ENCODE assay signal across 17 mouse cellular contexts in genomic region chr11:103425031-103425430, GRCm38 (mm10). TPM values are rescaled to one million over a fixed set of nuclear protein-coding genes. Genes with fewer than 3 reads are reported as not detected.
A peak's percentile ranks its signal among the peaks of the same experiment; 100 is the strongest.
DNase-seq lines count a peak whose midpoint lies in the region; ATAC-seq and TF ChIP-seq lines count a peak whose summit lies in the region.
"Had no signal": no experiment of that assay in that cellular context is flagged by ENCODE, and none has a peak within 500 bp of the region (broad histone marks: within the 10 kb centered on the region; RNA-seq: fewer than 3 reads in every experiment).

No protein-coding gene starts in this region.

- no peaks in the 10 kb centered on the region for H3K9me3 ChIP-seq in lung, embryonic 14.5 days (ENCODE audit: low read depth, low read length)
- no peaks in the 10 kb centered on the region for H3K9me3 ChIP-seq in CH12.LX (replicated peaks; ENCODE audit: low read length)
- H3K9me3 ChIP-seq in hindbrain, embryonic 12.5 days (replicated peaks): no peaks in the 10 kb centered on the region
- H3K9me3 ChIP-seq: embryonic facial prominence, embryonic 13.5 days; liver, embryonic 15.5 days; midbrain, embryonic 12.5 days had no signal

- no peak for TF ChIP-seq POLR2A in CH12.LX (IDR thresholded peaks at IDR 0.05; ENCODE audit: low read depth, low read length)

- H3K36me3 ChIP-seq in lung, embryonic 14.5 days (ENCODE audit: insufficient read depth): no peaks in the 10 kb centered on the region
- H3K36me3 ChIP-seq in CH12.LX (replicated peaks in 1 of 2; ENCODE audit: control insufficient read depth in 1 of 2, insufficient read depth in 1 of 2, low read length in 1 of 2): no peaks in the 10 kb centered on the region
- no peaks in the 10 kb centered on the region for H3K36me3 ChIP-seq in splenic B cell, adult 2 months (ENCODE audit: control insufficient read depth, insufficient read depth, low read length, poor library complexity, severe bottlenecking)
- H3K36me3 ChIP-seq in hindbrain, embryonic 12.5 days: no peaks in the 10 kb centered on the region
- H3K36me3 ChIP-seq: embryonic facial prominence, embryonic 13.5 days; liver, embryonic 15.5 days; midbrain, embryonic 12.5 days had no signal

- no peak overlapping the region for H3K9ac ChIP-seq in lung, embryonic 14.5 days
- no peak overlapping the region for H3K9ac ChIP-seq in CH12.LX (ENCODE audit: insufficient read depth, low read depth)
- no peak overlapping the region for H3K9ac ChIP-seq in hindbrain, embryonic 12.5 days
- H3K9ac ChIP-seq: embryonic facial prominence, embryonic 13.5 days; forebrain, postnatal 0 days; hindbrain, embryonic 14.5 days; liver, embryonic 15.5 days; midbrain, embryonic 12.5 days had no signal

- no peak for TF ChIP-seq RAD21 in CH12.LX (IDR thresholded peaks at IDR 0.05; ENCODE audit: low read depth, low read length)

- no peak for TF ChIP-seq CTCF in lung, embryonic 14.5 days (IDR thresholded peaks at IDR 0.05; ENCODE audit: low read depth)
- TF ChIP-seq CTCF in CH12.LX (conservative IDR thresholded peaks at IDR 0.05 in 1 of 2, IDR thresholded peaks at IDR 0.05 in 1 of 2; ENCODE audit: low read depth in 2 of 2, low read length in 2 of 2): no peak

- intact Hi-C loops in left cerebral cortex, postnatal 36 days (cut with DNase I): loop anchor here (10.0 kb wide), 1 partner anchor 130 kb away; no protein-coding TSS in a partner anchor

- ATAC-seq in lung, embryonic 14.5 days (ENCODE audit: insufficient read depth): no peak
- no peak for ATAC-seq in hindbrain, embryonic 12.5 days (ENCODE audit: low FRiP score)
- ATAC-seq: forebrain, postnatal 0 days; intestine, postnatal 0 days had no signal

- no peaks in the 10 kb centered on the region for H3K4me1 ChIP-seq in lung, embryonic 14.5 days (ENCODE audit: insufficient read depth)
- peaks cover 0 to 4% of the 10 kb centered on the region in 2 experiments; a peak in 2 of 4 replicates for H3K4me1 ChIP-seq in CH12.LX (ENCODE audit: control insufficient read depth in 1 of 2, insufficient read depth in 2 of 2)
- no peaks in the 10 kb centered on the region for H3K4me1 ChIP-seq in hindbrain, embryonic 12.5 days
- H3K4me1 ChIP-seq: embryonic facial prominence, embryonic 13.5 days; liver, embryonic 15.5 days; midbrain, embryonic 12.5 days had no signal

- no peak overlapping the region for H3K4me2 ChIP-seq in lung, embryonic 14.5 days
- 0 out of 2 replicates have a peak overlapping the region, but pooled peaks have one; percentile 16 for H3K4me2 ChIP-seq in CH12.LX (ENCODE audit: insufficient read depth, low read depth, poor library complexity, severe bottlenecking)
- H3K4me2 ChIP-seq in hindbrain, embryonic 12.5 days (replicated peaks): no peak overlapping the region
- H3K4me2 ChIP-seq: embryonic facial prominence, embryonic 13.5 days; hindbrain, embryonic 14.5 days; liver, embryonic 15.5 days; midbrain, embryonic 12.5 days had no signal

- no peak for TF ChIP-seq EP300 in CH12.LX (IDR thresholded peaks at IDR 0.05; ENCODE audit: low read length)

- no peak overlapping the region for H3K27ac ChIP-seq in lung, embryonic 14.5 days (ENCODE audit: low read depth)
- no peak overlapping the region for H3K27ac ChIP-seq in CH12.LX (ENCODE audit: insufficient read depth, low read depth)
- H3K27ac ChIP-seq in hindbrain, embryonic 12.5 days: no peak overlapping the region
- H3K27ac ChIP-seq: embryonic facial prominence, embryonic 13.5 days; hindbrain, embryonic 14.5 days; liver, embryonic 15.5 days; midbrain, embryonic 12.5 days had no signal

- dilution Hi-C loops in CH12.LX (cut with MboI; ENCODE audit: extremely low pct_ligation_motif_present, extremely low pct_unique_long_range_greater_than_20kb, low sequenced_read_pairs): no loop called here

- no peak overlapping the region for H3K4me3 ChIP-seq in lung, embryonic 14.5 days (ENCODE audit: low read depth, low read length)
- no peak overlapping the region for H3K4me3 ChIP-seq in CH12.LX (replicated peaks in 1 of 3; ENCODE audit: low read depth in 2 of 3, low read length in 2 of 3, poor library complexity in 1 of 3)
- no peak overlapping the region for H3K4me3 ChIP-seq in hindbrain, embryonic 12.5 days
- H3K4me3 ChIP-seq: embryonic facial prominence, embryonic 13.5 days; liver, embryonic 15.5 days; midbrain, embryonic 12.5 days had no signal

- no peaks in the 10 kb centered on the region for H3K27me3 ChIP-seq in lung, embryonic 14.5 days (ENCODE audit: insufficient read depth, low read length)
- H3K27me3 ChIP-seq in CH12.LX (replicated peaks): no peaks in the 10 kb centered on the region
- no peaks in the 10 kb centered on the region for H3K27me3 ChIP-seq in splenic B cell, adult 2 months (ENCODE audit: control insufficient read depth, insufficient read depth, low read length, poor library complexity, severe bottlenecking)
- H3K27me3 ChIP-seq in hindbrain, embryonic 12.5 days: no peaks in the 10 kb centered on the region
- H3K27me3 ChIP-seq: liver, embryonic 15.5 days; midbrain, embryonic 12.5 days had no signal

- no peaks in the 10 kb centered on the region for H3K79me2 ChIP-seq in CH12.LX (replicated peaks; ENCODE audit: control insufficient read depth, extremely low read depth, insufficient read depth, poor library complexity, severe bottlenecking)

- 24% methylated on average over 5 of the region's 5 CpGs for WGBS in lung, embryonic 14.5 days
- 38% methylated on average over 5 of the region's 5 CpGs for WGBS in hindbrain, embryonic 12.5 days

- peak; percentile 5 for DNase-seq in lung, embryonic 14.5 days
- no peak for DNase-seq in lung, postnatal 25 days (ENCODE audit: low spot score)
- DNase-seq in CH12.LX (ENCODE audit: extremely low read depth): no peak
- peak; percentile 79 for DNase-seq in ZHBTc4 (ENCODE audit: low read depth, low spot score)
- peak; percentile 29 for DNase-seq in splenic B cell, adult 2 months (ENCODE audit: low read depth, low spot score)
- DNase-seq in left cerebral cortex, postnatal 36 days (ENCODE audit: low spot score in 2 of 2): no peak
- DNase-seq: cerebellum, adult 9-11 months; forebrain, postnatal 0 days; gastrocnemius, postnatal 10 days; lung, postnatal 4 days; right cerebral cortex, postnatal 25 days had no signal

- in situ Hi-C loops in CH12.LX (cut with MboI; ENCODE audit: low pct_ligation_motif_present, low pct_unique_long_range_greater_than_20kb, low sequenced_read_pairs): no loop called here

TF ChIP-seq in CH12.LX, 34 proteins besides CTCF, POLR2A, EP300 and RAD21:
- TF ChIP-seq HCFC1 (IDR thresholded peaks at IDR 0.05; ENCODE audit: low read depth, low read length) (no peak), USF1 (IDR thresholded peaks at IDR 0.05; ENCODE audit: low read depth, low read length) (no peak), ZNF384 (IDR thresholded peaks at IDR 0.05; ENCODE audit: low read depth, low read length) (no peak), ZMIZ1 (IDR thresholded peaks at IDR 0.05; ENCODE audit: low read depth, low read length) (no peak), ZKSCAN1 (IDR thresholded peaks at IDR 0.05; ENCODE audit: borderline replicate concordance, low read depth, low read length) (no peak), TCF12 (IDR thresholded peaks at IDR 0.05; ENCODE audit: low read depth, low read length) (no peak), MAZ (IDR thresholded peaks at IDR 0.05; ENCODE audit: low read depth, low read length) (no peak), GABPA (IDR thresholded peaks at IDR 0.05; ENCODE audit: insufficient replicate concordance, low read depth, low read length) (no peak), POLR2AphosphoS2 (IDR thresholded peaks at IDR 0.05; ENCODE audit: low read depth, low read length) (no peak), JUN (IDR thresholded peaks at IDR 0.05; ENCODE audit: insufficient read depth, low read depth, low read length) (no peak), NRF1 (IDR thresholded peaks at IDR 0.05; ENCODE audit: low read depth, low read length) (no peak), CHD2 (IDR thresholded peaks at IDR 0.05; ENCODE audit: low read length) (no peak), NELFE (IDR thresholded peaks at IDR 0.05; ENCODE audit: low read depth, low read length) (no peak), USF2 (conservative IDR thresholded peaks at IDR 0.05; ENCODE audit: low read depth, low read length) (no peak), ETS1 (conservative IDR thresholded peaks at IDR 0.05; ENCODE audit: low read depth, low read length) (no peak), TBP (conservative IDR thresholded peaks at IDR 0.05; ENCODE audit: low read depth, low read length) (no peak), MYC (IDR thresholded peaks at IDR 0.05; ENCODE audit: low read depth, low read length) (no peak), MAFK (IDR thresholded peaks at IDR 0.05; ENCODE audit: insufficient replicate concordance, low read length) (no peak), SIN3A (IDR thresholded peaks at IDR 0.05; ENCODE audit: low read length) (no peak)

RNA-seq across cellular contexts. Expression of gene Plekhm1, which starts 12.5 kb away (rescaled TPM):
- 9.3 and 9.4 TPM in 2 replicates for polyA plus RNA-seq in lung, embryonic 14.5 days (2014; fragmentation: Nextera tagmentation; extraction: Ambion mirVana)
- total RNA-seq in CH12.LX (2012; rRNA removed) (5.3 and 5.4 TPM in 2 replicates), CH12.LX (2014; rRNA removed) (2.7 and 3.5 TPM in 2 replicates)
- polyA plus RNA-seq in CH12.LX (2012; ENCODE audit: insufficient read length, low read depth): 18.3 and 23.2 TPM in 2 replicates
- total RNA-seq in left cerebral cortex, postnatal 36 days (2021): 10 to 100 TPM; 16.3 to 18.8 TPM
- 11.5 and 12.1 TPM in 2 replicates for polyA plus RNA-seq in hindbrain, embryonic 12.5 days (2016; fragmentation: Nextera tagmentation; extraction: Ambion mirVana)

Comparison
In these comparisons a context has a peak if more than half of its experiments do, and no peak if none do; other contexts are left out.
1. DNase-seq: peak in lung, embryonic 14.5 days (single experiment), ZHBTc4 (single experiment) and splenic B cell, adult 2 months (single experiment); none in lung, postnatal 25 days (single experiment), CH12.LX (single experiment) and left cerebral cortex, postnatal 36 days (0 of 2).